Mouse (Mus musculus): ENCODE data around the gene Fibin. TPM values are rescaled to one million over a fixed set of nuclear protein-coding genes. Genes with fewer than 3 reads are reported as not detected.

The Fibin gene
- polyA plus RNA-seq, 1 experiment from 2014 or later = 14.5 TPM

DNA sequence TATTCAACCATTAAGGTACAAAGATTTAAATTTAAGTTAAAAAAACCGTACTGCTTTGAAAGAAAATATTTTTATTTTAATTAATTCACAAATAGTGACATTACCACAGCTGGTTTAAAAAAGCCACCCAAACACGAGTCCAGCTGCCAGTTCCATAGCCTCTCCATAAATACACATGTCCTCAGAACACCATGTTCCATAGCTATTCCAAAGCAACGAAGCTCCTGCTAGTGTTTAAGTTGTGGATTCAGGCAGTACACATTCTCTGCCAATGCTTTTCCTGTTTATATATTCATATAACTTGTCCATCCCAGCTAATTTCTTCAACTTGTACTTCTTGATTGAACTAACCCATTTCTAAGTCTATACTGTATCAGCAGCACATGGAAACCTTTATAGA lies 872 bp upstream of the Fibin start:
- no peak overlapping the region for H3K4me3 ChIP-seq
- H3K4me2 ChIP-seq = no peak overlapping the region
- H3K27ac ChIP-seq = no peak overlapping the region
- WGBS = 62% methylated on average over 3 of the region's 3 CpGs
- ATAC-seq (replicated peaks; ENCODE audit: insufficient number of reproducible peaks, insufficient read depth, low FRiP score, low read depth) = no peak
- no peak overlapping the region for H3K9ac ChIP-seq
- H3K4me1 ChIP-seq (replicated peaks) = 0 out of 2 replicates have a peak, but pooled peaks cover 6% of the 10 kb centered on the region
- H3K9me3 ChIP-seq (replicated peaks) = no peaks in the 10 kb centered on the region
- no peaks in the 10 kb centered on the region for H3K36me3 ChIP-seq
- H3K27me3 ChIP-seq = peaks cover 5% of the 10 kb centered on the region; the same call in 1 of the 2 replicates

DNA sequence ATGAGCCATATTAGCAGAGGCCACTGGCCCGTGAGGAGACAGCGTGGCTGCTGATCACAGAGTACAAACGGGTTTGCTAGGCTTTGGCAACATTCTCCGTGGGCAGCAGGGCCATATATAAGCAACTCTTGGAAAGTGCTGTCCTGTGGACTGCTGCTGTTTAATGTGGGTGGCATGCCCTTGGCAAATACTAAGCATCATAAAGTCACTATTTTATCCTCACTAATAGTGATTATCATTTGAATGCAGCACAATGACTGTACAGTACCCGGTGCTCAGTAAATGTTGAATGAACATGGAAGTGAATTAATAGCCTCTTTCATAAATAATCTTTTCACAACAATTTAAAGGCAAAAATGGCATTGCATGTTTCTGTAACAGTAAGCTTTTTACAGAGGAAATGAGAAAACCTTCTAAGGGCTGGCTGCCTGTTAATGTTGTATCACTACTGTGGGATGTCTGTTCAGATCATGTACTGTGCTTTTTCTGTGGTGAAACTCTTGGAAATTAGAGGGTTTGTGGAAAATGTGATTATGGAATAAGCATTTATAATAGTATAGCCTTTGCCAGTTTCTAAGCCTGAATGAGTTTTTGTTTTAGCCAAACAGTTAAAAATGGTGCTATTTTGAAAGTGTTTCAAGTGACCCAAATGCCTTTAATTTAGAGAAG lies 9.5 kb downstream of the Fibin start:
- no peak overlapping the region for H3K4me3 ChIP-seq
- H3K27ac ChIP-seq = no peak overlapping the region
- no peak overlapping the region for H3K9ac ChIP-seq
- no peak for ATAC-seq (replicated peaks; ENCODE audit: insufficient number of reproducible peaks, insufficient read depth, low FRiP score, low read depth)
- no peaks in the 10 kb centered on the region for H3K27me3 ChIP-seq
- 79% methylated on average over 5 of the region's 5 CpGs for whole genome bisulfite sequencing
- H3K9me3 ChIP-seq (replicated peaks) = no peaks in the 10 kb centered on the region
- no peak overlapping the region for H3K4me2 ChIP-seq
- no peaks in the 10 kb centered on the region for H3K4me1 ChIP-seq (replicated peaks)
- H3K36me3 ChIP-seq = no peaks in the 10 kb centered on the region

DNA sequence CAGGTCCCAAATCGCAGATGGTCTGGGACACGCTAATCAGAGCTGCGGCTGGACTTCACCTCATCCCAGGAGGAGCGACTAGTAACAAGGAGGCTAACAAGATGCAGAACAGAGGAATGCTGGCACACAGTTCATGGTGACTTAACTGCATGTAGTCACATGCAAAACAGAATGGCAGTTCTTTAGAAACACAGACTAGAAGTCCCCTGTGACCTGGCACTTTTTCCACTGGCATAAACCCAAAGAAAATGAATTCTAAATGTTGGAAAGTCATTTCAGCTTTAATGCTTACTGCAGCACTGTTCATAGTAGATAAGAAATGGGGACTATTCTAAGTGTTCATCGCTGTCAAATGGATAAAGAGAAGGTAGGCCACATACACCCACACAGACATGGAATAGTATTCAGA lies 11.1 kb downstream of the Fibin start:
- Histone ChIP-seq H3K36me3 (no peaks in the 10 kb centered on the region), H3K9ac (no peak overlapping the region), H3K27me3 (no peaks in the 10 kb centered on the region), H3K4me2 (no peak overlapping the region), H3K27ac (no peak overlapping the region), H3K4me3 (no peak overlapping the region), H3K9me3 (replicated peaks) (no peaks in the 10 kb centered on the region), H3K4me1 (replicated peaks) (no peaks in the 10 kb centered on the region)
- WGBS = 50% methylated on average over 5 of the region's 5 CpGs
- no peak for ATAC-seq (replicated peaks; ENCODE audit: insufficient number of reproducible peaks, insufficient read depth, low FRiP score, low read depth)

DNA sequence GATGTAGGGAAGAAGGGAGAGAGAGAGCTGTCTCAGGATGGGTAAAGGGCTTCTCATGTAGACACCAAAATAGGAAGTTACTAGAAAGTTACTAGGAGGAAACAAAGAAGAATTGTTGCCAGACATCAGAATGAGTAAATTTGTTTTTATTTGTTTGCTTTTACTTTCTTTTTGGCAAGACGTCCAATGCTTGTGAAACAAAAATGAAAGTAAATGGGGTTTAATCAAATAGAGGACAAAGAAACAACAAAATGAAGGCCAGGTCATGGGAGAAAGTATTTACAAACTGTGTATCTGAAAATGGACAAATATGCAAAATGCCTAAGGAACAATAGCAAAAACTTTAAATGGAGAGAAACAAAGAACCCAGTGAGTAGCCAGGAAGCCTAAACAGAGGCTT lies 11.6 kb downstream of the Fibin start:
- Histone ChIP-seq H3K4me3 (no peak overlapping the region), H3K4me2 (no peak overlapping the region), H3K9ac (no peak overlapping the region), H3K27ac (no peak overlapping the region), H3K36me3 (no peaks in the 10 kb centered on the region), H3K27me3 (no peaks in the 10 kb centered on the region), H3K4me1 (replicated peaks) (no peaks in the 10 kb centered on the region), H3K9me3 (replicated peaks) (no peaks in the 10 kb centered on the region)
- ATAC-seq (replicated peaks; ENCODE audit: insufficient number of reproducible peaks, insufficient read depth, low FRiP score, low read depth) = no peak
- WGBS = 60% methylated on average over 1 of the region's 1 CpGs

DNA sequence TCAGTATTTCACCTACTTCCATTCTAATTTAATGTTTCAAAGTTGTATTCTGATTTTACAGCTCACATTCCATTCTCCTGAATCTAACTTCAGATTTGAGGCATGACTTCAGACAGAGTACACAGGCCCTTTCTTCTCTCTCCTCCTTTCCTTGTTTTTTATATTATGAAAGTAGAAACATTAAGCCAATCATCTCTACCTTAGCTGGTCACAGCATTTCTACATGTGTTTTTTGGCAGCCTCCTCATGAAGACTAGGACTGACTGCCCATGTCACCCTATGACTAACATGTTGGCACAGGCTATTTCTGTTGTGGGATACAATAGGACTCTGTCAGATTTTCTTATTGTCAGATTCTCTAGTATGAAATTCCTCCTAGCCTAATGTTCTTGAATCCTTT lies 34.0 kb downstream of the Fibin start:
- H3K36me3 ChIP-seq = no peaks in the 10 kb centered on the region
- no peak for ATAC-seq (replicated peaks; ENCODE audit: insufficient number of reproducible peaks, insufficient read depth, low FRiP score, low read depth)
- no peaks in the 10 kb centered on the region for H3K27me3 ChIP-seq
- H3K4me1 ChIP-seq (replicated peaks) = no peaks in the 10 kb centered on the region
- H3K4me3 ChIP-seq = no peak overlapping the region
- H3K9ac ChIP-seq = no peak overlapping the region
- no peaks in the 10 kb centered on the region for H3K9me3 ChIP-seq (replicated peaks)
- H3K4me2 ChIP-seq = no peak overlapping the region
- H3K27ac ChIP-seq = no peak overlapping the region

DNA sequence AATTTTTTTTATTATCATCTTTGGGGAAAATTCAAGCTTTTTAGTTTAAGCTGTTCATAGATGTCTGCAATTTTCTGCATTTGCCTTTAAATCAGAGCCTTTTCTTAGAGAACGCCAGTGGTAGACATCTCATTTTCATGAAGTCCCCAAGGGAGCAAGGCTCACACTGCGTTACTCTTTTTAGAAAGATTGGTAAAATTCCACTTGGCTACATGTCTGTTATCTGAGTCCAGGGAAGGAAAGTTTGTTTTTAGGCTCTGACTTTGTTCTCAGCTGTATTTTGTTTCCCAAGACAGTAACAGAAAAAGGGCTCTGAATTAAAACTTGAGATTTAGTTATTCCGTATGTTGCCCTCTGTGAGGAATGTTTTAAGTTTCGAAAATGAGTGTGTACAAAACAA lies 43.0 kb downstream of the Fibin start:
- Histone ChIP-seq H3K27me3 (no peaks in the 10 kb centered on the region), H3K4me2 (no peak overlapping the region), H3K27ac (no peak overlapping the region), H3K4me1 (replicated peaks) (no peaks in the 10 kb centered on the region), H3K9me3 (replicated peaks) (no peaks in the 10 kb centered on the region), H3K36me3 (no peaks in the 10 kb centered on the region), H3K9ac (no peak overlapping the region), H3K4me3 (no peak overlapping the region)
- ATAC-seq (replicated peaks; ENCODE audit: insufficient number of reproducible peaks, insufficient read depth, low FRiP score, low read depth) = no peak
- 52% methylated on average over 4 of the region's 4 CpGs for WGBS

DNA sequence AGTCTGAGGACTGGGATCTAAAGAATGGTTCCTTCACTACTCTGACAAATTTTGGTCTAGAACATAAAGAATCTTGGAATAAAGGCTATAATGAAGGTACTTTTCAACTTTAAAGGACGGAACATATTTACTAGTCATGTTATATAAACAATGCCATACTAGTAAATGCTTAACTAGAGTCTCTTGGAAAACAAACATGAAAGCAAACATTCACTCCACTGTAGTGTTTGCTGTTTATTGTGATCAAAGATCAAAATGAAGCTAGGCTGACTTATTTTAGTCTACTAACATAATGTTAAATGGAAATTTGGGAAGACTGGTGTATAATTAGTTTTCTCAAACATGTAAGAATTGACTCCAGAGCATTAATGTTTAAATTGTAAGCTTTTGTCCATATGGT lies 43.7 kb downstream of the Fibin start:
- no peak for ATAC-seq (replicated peaks; ENCODE audit: insufficient number of reproducible peaks, insufficient read depth, low FRiP score, low read depth)
- no peak overlapping the region for H3K27ac ChIP-seq
- no peaks in the 10 kb centered on the region for H3K9me3 ChIP-seq (replicated peaks)
- no peak overlapping the region for H3K9ac ChIP-seq
- H3K4me1 ChIP-seq (replicated peaks) = no peaks in the 10 kb centered on the region
- no peaks in the 10 kb centered on the region for H3K36me3 ChIP-seq
- H3K4me3 ChIP-seq = no peak overlapping the region
- no peaks in the 10 kb centered on the region for H3K27me3 ChIP-seq
- 70% methylated on average over 1 of the region's 1 CpGs for WGBS
- H3K4me2 ChIP-seq = no peak overlapping the region

DNA sequence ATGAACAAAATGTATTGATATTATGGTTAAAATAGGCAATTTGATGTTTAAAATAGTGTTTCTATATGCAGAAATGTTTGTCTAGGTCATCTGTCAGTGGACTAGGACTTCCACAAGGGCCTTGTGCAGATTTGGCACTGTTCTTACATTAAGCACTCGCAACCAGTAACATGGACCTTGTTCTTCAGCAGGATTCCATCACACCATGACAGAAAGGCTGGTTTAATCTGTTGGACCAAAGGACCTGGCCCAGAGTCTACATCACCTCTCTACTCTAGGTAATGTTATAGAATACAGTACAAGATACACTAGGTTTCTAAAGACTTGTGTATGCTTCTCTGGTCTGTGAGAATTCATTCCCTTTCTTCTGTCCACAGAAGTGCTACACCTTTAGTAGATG lies 44.3 kb downstream of the Fibin start:
- H3K27me3 ChIP-seq = no peaks in the 10 kb centered on the region
- ATAC-seq (replicated peaks; ENCODE audit: insufficient number of reproducible peaks, insufficient read depth, low FRiP score, low read depth) = no peak
- 85% methylated on average over 1 of the region's 1 CpGs for WGBS

DNA sequence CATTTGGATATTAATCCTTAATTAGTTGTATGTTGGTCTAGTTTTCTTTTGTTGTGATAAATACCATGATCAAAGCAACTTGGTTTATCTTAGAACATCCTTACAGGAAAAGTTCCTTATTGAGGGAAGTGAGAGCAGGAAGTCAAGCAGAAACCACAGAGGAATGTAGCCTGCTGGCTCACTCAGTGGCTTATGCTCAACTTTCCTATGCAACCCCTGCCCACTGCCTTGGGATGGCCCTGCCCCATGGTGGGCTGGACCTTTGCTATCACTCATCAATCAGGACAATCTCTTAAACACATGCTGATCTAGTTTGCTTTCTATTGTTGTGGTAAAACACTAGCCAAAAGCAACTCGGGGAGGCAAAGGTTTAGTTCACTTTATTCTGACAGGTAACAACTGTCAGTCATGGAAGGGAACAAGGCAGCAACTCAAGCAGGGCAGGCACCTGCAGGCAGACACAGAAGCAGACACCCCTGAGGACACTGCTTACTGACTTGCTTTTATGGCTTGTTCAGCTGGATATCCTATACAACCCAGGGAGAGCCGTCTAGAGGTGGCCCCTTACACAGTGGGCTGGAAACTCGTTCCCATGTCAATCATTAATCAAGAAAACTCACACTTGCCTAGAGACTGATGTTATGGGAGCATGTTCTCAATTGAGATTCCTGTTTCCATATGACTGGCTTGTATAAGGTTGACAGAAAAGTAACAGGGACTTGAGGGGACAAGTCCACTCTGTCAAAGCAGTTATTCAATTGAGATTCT lies 46.7 kb downstream of the Fibin start:
- no peaks in the 10 kb centered on the region for H3K4me1 ChIP-seq (replicated peaks)
- no peak for ATAC-seq (replicated peaks; ENCODE audit: insufficient number of reproducible peaks, insufficient read depth, low FRiP score, low read depth)
- H3K27ac ChIP-seq = no peak overlapping the region
- no peaks in the 10 kb centered on the region for H3K36me3 ChIP-seq
- H3K27me3 ChIP-seq = no peaks in the 10 kb centered on the region
- no peak overlapping the region for H3K9ac ChIP-seq
- H3K9me3 ChIP-seq (replicated peaks) = no peaks in the 10 kb centered on the region
- no peak overlapping the region for H3K4me2 ChIP-seq
- WGBS = 43% methylated on average over 3 of the region's 3 CpGs
- H3K4me3 ChIP-seq = no peak overlapping the region

More for the DNA sequence above, 44.3 kb downstream of the Fibin start:
- Histone ChIP-seq H3K4me2 (no peak overlapping the region), H3K27ac (no peak overlapping the region), H3K4me3 (no peak overlapping the region), H3K36me3 (no peaks in the 10 kb centered on the region), H3K9me3 (replicated peaks) (no peaks in the 10 kb centered on the region), H3K4me1 (replicated peaks) (no peaks in the 10 kb centered on the region), H3K9ac (no peak overlapping the region)

DNA sequence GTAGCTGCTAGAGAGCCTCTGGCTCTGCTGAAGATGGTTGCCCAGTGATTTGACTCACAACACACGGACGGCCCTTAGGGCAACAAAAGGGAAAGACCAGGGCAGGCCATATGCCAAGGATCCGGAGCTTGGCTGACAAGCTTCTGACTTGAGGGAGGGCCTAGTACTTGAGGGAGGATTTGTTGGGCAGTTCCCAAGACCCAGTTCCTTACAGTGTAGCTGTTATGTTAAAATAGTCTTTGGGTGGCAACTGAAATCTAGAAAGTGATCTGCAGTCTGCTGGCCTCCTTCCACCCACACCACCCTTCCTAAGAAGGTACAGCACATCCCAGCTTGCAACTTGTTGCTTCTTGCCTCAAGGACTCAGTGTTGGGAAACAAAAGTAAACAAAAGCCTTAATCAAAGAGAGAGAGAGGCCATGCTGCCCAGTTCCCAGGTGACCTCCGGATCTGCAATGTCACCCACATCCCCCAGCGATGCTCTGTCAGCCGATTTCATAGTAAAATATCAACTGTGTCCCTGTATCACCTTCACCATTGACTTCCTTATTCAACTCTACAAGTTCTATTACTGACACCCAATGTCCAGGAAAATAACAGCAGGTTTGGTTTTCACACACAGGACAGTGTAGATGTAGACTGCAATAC lies 48.4 kb downstream of the Fibin start, which contains the start of gene Bbox1:
Gene Bbox1 (minus strand): TSS at position 52 of the 647 bp plus-strand sequence.
- Histone ChIP-seq H3K9me3 (replicated peaks) (no peaks in the 10 kb centered on the region), H3K4me3 (no peak within 1 kb of the TSS), H3K27ac (no peak within 1 kb of the TSS), H3K27me3 (no peaks in the 10 kb centered on the region), H3K36me3 (no peaks in the 10 kb centered on the region), H3K4me1 (replicated peaks) (no peaks in the 10 kb centered on the region), H3K4me2 (no peak within 1 kb of the TSS), H3K9ac (no peak within 1 kb of the TSS)
- ATAC-seq (replicated peaks; ENCODE audit: insufficient number of reproducible peaks, insufficient read depth, low FRiP score, low read depth) = no peak
- 71% methylated on average over 6 of the region's 6 CpGs for WGBS

DNA sequence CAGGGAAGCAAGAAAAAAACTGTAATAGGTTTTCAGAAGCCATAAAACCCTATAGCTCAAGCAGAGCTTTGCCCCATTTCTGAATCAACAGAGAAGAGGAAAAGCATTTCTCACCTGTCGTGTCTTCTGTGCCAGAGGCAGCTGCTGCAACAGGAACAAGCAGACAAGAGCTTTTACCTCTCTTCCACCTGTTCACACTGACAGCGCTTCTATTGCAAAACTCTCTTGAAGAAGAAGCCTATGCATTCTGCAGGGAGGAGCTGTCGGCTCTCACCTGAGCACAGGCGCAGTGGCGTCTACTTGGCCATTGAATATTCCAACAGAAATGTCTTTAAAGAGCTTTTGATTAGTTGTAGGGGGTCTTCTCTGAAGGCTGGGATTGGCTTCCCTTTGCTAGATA lies 48.9 kb downstream of the Fibin start:
- H3K9me3 ChIP-seq (replicated peaks) = no peaks in the 10 kb centered on the region
- H3K36me3 ChIP-seq = no peaks in the 10 kb centered on the region
- 80% methylated on average over 5 of the region's 5 CpGs for WGBS
- H3K27me3 ChIP-seq = no peaks in the 10 kb centered on the region
- H3K27ac ChIP-seq = no peak overlapping the region
- H3K4me3 ChIP-seq = no peak overlapping the region
- H3K9ac ChIP-seq = no peak overlapping the region
- no peak for ATAC-seq (replicated peaks; ENCODE audit: insufficient number of reproducible peaks, insufficient read depth, low FRiP score, low read depth)
- no peaks in the 10 kb centered on the region for H3K4me1 ChIP-seq (replicated peaks)
- no peak overlapping the region for H3K4me2 ChIP-seq
